Mouse (Mus musculus): ENCODE data around the gene Pxn. TPM values are rescaled to one million over a fixed set of nuclear protein-coding genes. Genes with fewer than 3 reads are reported as not detected.

Gene Pxn
- 10.9 and 11.3 TPM in 2 replicates for polyA plus RNA-seq (2014; fragmentation: Nextera tagmentation; extraction: Ambion mirVana)

DNA sequence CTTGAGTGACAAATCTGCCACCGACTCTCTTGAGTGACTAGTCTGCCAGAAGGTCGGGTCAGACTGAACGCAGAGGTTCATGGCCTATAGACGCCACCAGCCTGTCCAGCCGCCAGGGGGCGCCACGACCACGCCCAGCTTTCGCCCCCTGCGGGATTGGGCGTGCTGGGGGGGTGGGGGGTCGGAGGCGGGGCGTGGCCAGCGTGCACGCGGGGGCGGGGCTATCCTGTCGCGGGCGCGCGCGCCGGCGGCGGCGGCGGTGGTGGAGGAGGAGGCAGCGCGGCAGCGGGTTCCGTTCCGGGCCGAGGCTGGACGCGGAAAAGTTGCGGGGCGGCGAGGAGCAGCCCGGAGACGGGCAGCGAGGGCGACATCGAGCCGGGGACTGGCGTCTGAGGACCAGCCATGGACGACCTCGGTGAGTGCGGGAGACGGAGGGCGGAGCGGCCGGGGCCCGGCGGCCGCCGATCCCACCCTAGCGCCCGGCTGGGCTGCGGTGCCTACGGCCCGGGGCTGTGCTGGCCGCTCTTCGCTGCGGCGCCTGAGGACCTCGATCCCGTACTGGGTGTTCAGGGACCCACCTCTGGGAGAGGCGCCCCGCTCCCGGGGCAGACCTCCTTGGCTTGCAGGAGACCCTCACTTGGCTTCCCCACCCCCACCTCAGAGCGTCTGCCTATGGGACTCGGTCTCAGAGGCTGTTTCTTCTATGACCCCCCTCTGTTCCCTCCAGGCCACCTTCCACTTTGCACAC, at the start of gene Pxn:
Pxn (plus strand) TSS at position 223 of the 748 bp plus-strand sequence.
- Histone ChIP-seq H3K36me3 (ENCODE audit: control insufficient read depth, insufficient read depth, low read length) (no peaks in the 10 kb centered on the region), H3K4me3 (replicated peaks; ENCODE audit: low read depth, low read length) (peak within 1 kb of the TSS; percentile 88), H3K4me2 (ENCODE audit: low read length) (peak within 1 kb of the TSS; percentile 87), H3K27me3 (ENCODE audit: control insufficient read depth, insufficient read depth, low read length) (no peaks in the 10 kb centered on the region), H3K9me3 (ENCODE audit: control insufficient read depth, low read length) (no peaks in the 10 kb centered on the region), H3K27ac (replicated peaks; ENCODE audit: low read depth, low read length) (no peak within 1 kb of the TSS), H3K4me1 (ENCODE audit: control insufficient read depth, insufficient read depth, low read length) (peaks cover 29% of the 10 kb centered on the region), H3K9ac (replicated peaks; ENCODE audit: low read length) (peak within 1 kb of the TSS; percentile 87)
- peak; percentile 95 for DNase-seq
- peak; percentile 81 for ATAC-seq (ENCODE audit: low FRiP score, low TSS enrichment)
- under 1% methylated on average over 63 of the region's 74 CpGs for WGBS

- H3K4me1 ChIP-seq (ENCODE audit: control insufficient read depth, insufficient read depth, low read length): no peaks in the 10 kb centered on the region
- DNase-seq (no peak), ATAC-seq (ENCODE audit: low FRiP score, low TSS enrichment) (no peak)
- H3K9ac ChIP-seq (replicated peaks; ENCODE audit: low read length): no peak overlapping the region
- H3K27me3 ChIP-seq (ENCODE audit: control insufficient read depth, insufficient read depth, low read length): no peaks in the 10 kb centered on the region
- 75% methylated on average over 13 of the region's 13 CpGs for WGBS
- H3K4me2 ChIP-seq (ENCODE audit: low read length): no peak overlapping the region
- H3K4me3 ChIP-seq (replicated peaks; ENCODE audit: low read depth, low read length): no peak overlapping the region
- peaks cover 9% of the 10 kb centered on the region for H3K36me3 ChIP-seq (ENCODE audit: control insufficient read depth, insufficient read depth, low read length)
- H3K9me3 ChIP-seq (ENCODE audit: control insufficient read depth, low read length): no peaks in the 10 kb centered on the region
- no peak overlapping the region for H3K27ac ChIP-seq (replicated peaks; ENCODE audit: low read depth, low read length)
Measured at GRCm38 (mm10) chr5:115458918-115459317, 47.6 kb upstream of the Pxn start.

DNA sequence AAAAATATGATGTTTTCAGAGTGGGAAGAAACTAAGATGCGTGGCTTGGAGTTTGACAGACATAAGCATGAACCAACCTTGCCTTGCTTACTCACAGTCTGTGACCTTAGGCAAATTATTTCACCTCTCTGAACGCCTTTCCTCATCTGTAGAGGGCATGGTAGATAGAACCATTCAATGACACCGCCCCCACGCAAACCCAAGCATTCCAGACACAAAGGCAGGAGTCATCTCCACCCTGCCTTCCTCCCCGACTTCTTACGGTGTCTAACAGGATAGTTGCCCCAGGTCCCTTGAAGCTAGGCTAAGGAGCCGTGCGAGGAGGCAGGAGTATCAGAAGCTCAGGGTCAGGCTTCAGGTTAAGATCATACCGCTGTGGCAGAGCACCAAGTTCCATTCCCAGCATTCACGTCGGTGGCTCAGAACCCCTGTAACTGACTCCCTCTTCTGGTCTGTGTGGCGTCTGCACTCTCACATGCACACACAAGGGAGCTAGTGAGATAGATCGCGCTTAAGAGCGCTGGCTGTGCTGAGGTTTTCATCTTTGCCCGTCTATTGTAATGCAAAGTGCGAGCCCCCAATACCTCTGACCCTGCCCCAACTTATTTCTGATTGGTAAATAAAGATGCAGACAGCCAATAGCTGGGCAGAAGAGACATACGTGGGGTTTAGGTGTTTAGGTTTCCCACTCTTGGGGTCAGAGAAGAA, 41.9 kb upstream of the Pxn start:
- Histone ChIP-seq H3K4me1 (ENCODE audit: control insufficient read depth, insufficient read depth, low read length) (no peaks in the 10 kb centered on the region), H3K9ac (replicated peaks; ENCODE audit: low read length) (no peak overlapping the region), H3K27me3 (ENCODE audit: control insufficient read depth, insufficient read depth, low read length) (no peaks in the 10 kb centered on the region), H3K4me2 (ENCODE audit: low read length) (no peak overlapping the region), H3K4me3 (replicated peaks; ENCODE audit: low read depth, low read length) (no peak overlapping the region), H3K36me3 (ENCODE audit: control insufficient read depth, insufficient read depth, low read length) (no peaks in the 10 kb centered on the region), H3K27ac (replicated peaks; ENCODE audit: low read depth, low read length) (no peak overlapping the region), H3K9me3 (ENCODE audit: control insufficient read depth, low read length) (no peaks in the 10 kb centered on the region)
- 79% methylated on average over 18 of the region's 18 CpGs for WGBS
- ATAC-seq (ENCODE audit: low FRiP score, low TSS enrichment): no peak
- no peak for DNase-seq

- ATAC-seq (ENCODE audit: low FRiP score, low TSS enrichment) (no peak), DNase-seq (no peak)
- no peaks in the 10 kb centered on the region for H3K9me3 ChIP-seq (ENCODE audit: control insufficient read depth, low read length)
- H3K36me3 ChIP-seq (ENCODE audit: control insufficient read depth, insufficient read depth, low read length): no peaks in the 10 kb centered on the region
- H3K4me1 ChIP-seq (ENCODE audit: control insufficient read depth, insufficient read depth, low read length): no peaks in the 10 kb centered on the region
- no peak within 1 kb of the TSS for H3K4me2 ChIP-seq (ENCODE audit: low read length)
- H3K27me3 ChIP-seq (ENCODE audit: control insufficient read depth, insufficient read depth, low read length): no peaks in the 10 kb centered on the region
- 51% methylated on average over 9 of the region's 9 CpGs for WGBS
- no peak within 1 kb of the TSS for H3K4me3 ChIP-seq (replicated peaks; ENCODE audit: low read depth, low read length)
- H3K9ac ChIP-seq (replicated peaks; ENCODE audit: low read length): no peak within 1 kb of the TSS
- H3K27ac ChIP-seq (replicated peaks; ENCODE audit: low read depth, low read length): no peak within 1 kb of the TSS
Measured at GRCm38 (mm10) chr5:115465642-115466420, 40.6 kb upstream of the Pxn start, which contains the start of gene Pla2g1b. Gene Pla2g1b (plus strand): TSS chr5:115466262.

- ATAC-seq (ENCODE audit: low FRiP score, low TSS enrichment) (no peak), DNase-seq (no peak)
- Histone ChIP-seq H3K27me3 (ENCODE audit: control insufficient read depth, insufficient read depth, low read length) (no peaks in the 10 kb centered on the region), H3K9me3 (ENCODE audit: control insufficient read depth, low read length) (no peaks in the 10 kb centered on the region), H3K4me2 (ENCODE audit: low read length) (no peak overlapping the region), H3K4me1 (ENCODE audit: control insufficient read depth, insufficient read depth, low read length) (no peaks in the 10 kb centered on the region), H3K27ac (replicated peaks; ENCODE audit: low read depth, low read length) (no peak overlapping the region), H3K36me3 (ENCODE audit: control insufficient read depth, insufficient read depth, low read length) (no peaks in the 10 kb centered on the region), H3K9ac (replicated peaks; ENCODE audit: low read length) (no peak overlapping the region), H3K4me3 (replicated peaks; ENCODE audit: low read depth, low read length) (no peak overlapping the region)
- 68% methylated on average over 6 of the region's 6 CpGs for WGBS
Measured at GRCm38 (mm10) chr5:115469791-115470190, 36.7 kb upstream of the Pxn start.

GRCm38 (mm10) chr5:115470766-115471531, 35.5 kb upstream of the Pxn start:
- DNase-seq: peak; percentile 81
- Histone ChIP-seq H3K4me1 (ENCODE audit: control insufficient read depth, insufficient read depth, low read length) (peaks cover 5% of the 10 kb centered on the region; the same call in 1 of the 2 replicates), H3K36me3 (ENCODE audit: control insufficient read depth, insufficient read depth, low read length) (no peaks in the 10 kb centered on the region), H3K4me2 (ENCODE audit: low read length) (0 out of 2 replicates have a peak overlapping the region, but pooled peaks have one; percentile 10), H3K9me3 (ENCODE audit: control insufficient read depth, low read length) (no peaks in the 10 kb centered on the region), H3K4me3 (replicated peaks; ENCODE audit: low read depth, low read length) (no peak overlapping the region), H3K27ac (replicated peaks; ENCODE audit: low read depth, low read length) (no peak overlapping the region), H3K27me3 (ENCODE audit: control insufficient read depth, insufficient read depth, low read length) (no peaks in the 10 kb centered on the region), H3K9ac (replicated peaks; ENCODE audit: low read length) (no peak overlapping the region)
- WGBS: 37% methylated on average over 20 of the region's 20 CpGs
- ATAC-seq (ENCODE audit: low FRiP score, low TSS enrichment): no peak

DNA sequence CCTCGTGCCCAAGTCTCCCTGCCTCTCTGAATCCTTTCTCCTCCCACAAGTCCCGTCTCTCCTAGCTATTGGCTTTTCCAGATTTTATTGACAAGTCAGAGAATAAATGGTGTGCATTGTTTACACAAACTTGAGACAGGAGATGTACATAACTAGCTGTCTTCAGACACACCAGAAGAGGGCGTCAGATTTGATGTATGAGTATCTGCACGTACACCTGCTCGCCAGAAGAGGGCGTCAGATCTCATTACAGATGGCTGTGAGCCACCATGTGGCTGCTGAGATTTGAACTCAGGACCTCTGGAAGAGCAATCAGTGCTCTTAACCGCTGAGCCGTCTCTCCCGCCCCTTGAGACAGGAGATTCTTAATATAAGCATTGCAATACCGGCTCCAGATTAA, 33.3 kb upstream of the Pxn start:
- no peaks in the 10 kb centered on the region for H3K9me3 ChIP-seq (ENCODE audit: control insufficient read depth, low read length)
- H3K27ac ChIP-seq (replicated peaks; ENCODE audit: low read depth, low read length): no peak overlapping the region
- peaks cover 5% of the 10 kb centered on the region; the same call in 1 of the 2 replicates for H3K4me1 ChIP-seq (ENCODE audit: control insufficient read depth, insufficient read depth, low read length)
- H3K4me3 ChIP-seq (replicated peaks; ENCODE audit: low read depth, low read length): no peak overlapping the region
- H3K27me3 ChIP-seq (ENCODE audit: control insufficient read depth, insufficient read depth, low read length): no peaks in the 10 kb centered on the region
- H3K4me2 ChIP-seq (ENCODE audit: low read length): no peak overlapping the region
- WGBS: 76% methylated on average over 10 of the region's 10 CpGs
- DNase-seq (no peak), ATAC-seq (ENCODE audit: low FRiP score, low TSS enrichment) (no peak)
- H3K9ac ChIP-seq (replicated peaks; ENCODE audit: low read length): no peak overlapping the region
- no peaks in the 10 kb centered on the region for H3K36me3 ChIP-seq (ENCODE audit: control insufficient read depth, insufficient read depth, low read length)
